Mouse (Mus musculus) midbrain, embryonic 14.5 days (tissue): Measurements from ENCODE around the gene Trit1. TPM values are rescaled to one million over a fixed set of nuclear protein-coding genes. Genes with fewer than 3 reads are reported as not detected.
A peak's percentile ranks its signal among the peaks of the same experiment; 100 is the strongest.

Experiments
- ATAC-seq: fragments of 200-750 bp; cut with Nextera tagmentation; 2 replicates; pipeline ENCODE4 v1.8.0; 2017; ENCODE audit warnings: moderate number of reproducible peaks, moderate library complexity; ENCODE audit not compliant: low FRiP score, low TSS enrichment
- DNase-seq: peaks from one replicate; pipeline ENCODE4 v3.0.0-alpha.2; 2015
- H3K27ac ChIP-seq: fragments of 300-500 bp; sonication (generic); replicated peaks from 2 replicates; pipeline ENCODE4 v1.5.1; 2014; ENCODE audit warnings: mild to moderate bottlenecking, low read depth, low read length, moderate library complexity
- H3K27me3 ChIP-seq: fragments of 300-500 bp; sonication (generic); 2 replicates; pipeline ENCODE4 v1.6.1; 2014; ENCODE audit warnings: low read length, control low read depth, mixed read lengths; ENCODE audit not compliant: control insufficient read depth, insufficient read depth
- H3K36me3 ChIP-seq: fragments of 300-500 bp; sonication (generic); 2 replicates; pipeline ENCODE4 v1.6.1; 2014; ENCODE audit warnings: low read length, control low read depth; ENCODE audit not compliant: control insufficient read depth, insufficient read depth
- H3K4me1 ChIP-seq: fragments of 300-500 bp; sonication (generic); 2 replicates; pipeline ENCODE4 v1.6.1; 2014; ENCODE audit warnings: mild to moderate bottlenecking, antibody characterized with exemption, low read length, control low read depth; ENCODE audit not compliant: control insufficient read depth, insufficient read depth
- H3K4me2 ChIP-seq: fragments of 300-500 bp; sonication (generic); 2 replicates; pipeline ENCODE4 v1.6.1; 2014; ENCODE audit warnings: mild to moderate bottlenecking, low read length, moderate library complexity
- H3K4me3 ChIP-seq: fragments of 300-500 bp; sonication (generic); replicated peaks from 2 replicates; pipeline ENCODE4 v1.5.1; 2014; ENCODE audit warnings: low read depth, low read length
- H3K9ac ChIP-seq: fragments of 300-500 bp; sonication (generic); replicated peaks from 2 replicates; pipeline ENCODE4 v1.6.1; 2014; ENCODE audit warnings: mild to moderate bottlenecking, low read length, moderate library complexity
- H3K9me3 ChIP-seq: fragments of 300-500 bp; sonication (generic); 2 replicates; pipeline ENCODE4 v1.6.1; 2016; ENCODE audit warnings: low read length, control low read depth, mixed read lengths; ENCODE audit not compliant: control insufficient read depth
- WGBS: fragments of 180-500 bp; shearing (Covaris S2); extraction: QIAGEN DNeasy Blood & Tissue Kit; methylation state at CpG from one replicate; pipeline ENCODE4 v1.1.7; 2014; 5-methylcytosine and 5-hydroxymethylcytosine counted together
- polyA plus RNA-seq: library from polyadenylated mRNA; unstranded; fragments of >200 nt; fragmentation: Nextera tagmentation; extraction: Ambion mirVana; gene quantifications from 2 replicates; pipeline ENCODE4 v1.2.1, GENCODE M21; 2014

Gene Trit1
- polyA plus RNA-seq, 1 experiment from 2014 or later = 29.1 TPM

GRCm38 (mm10) chr4:122992276-122992675 lies 24.1 kb upstream of the Trit1 start:
- no peak overlapping the region for H3K4me3 ChIP-seq
- no peak overlapping the region for H3K4me2 ChIP-seq
- WGBS = 79% methylated on average over 3 of the region's 3 CpGs
- no peak for DNase-seq
- no peaks in the 10 kb centered on the region for H3K9me3 ChIP-seq
- no peaks in the 10 kb centered on the region for H3K36me3 ChIP-seq
- H3K9ac ChIP-seq = no peak overlapping the region
- no peak overlapping the region for H3K27ac ChIP-seq
- peaks cover 3% of the 10 kb centered on the region; the same call in 1 of the 2 replicates for H3K4me1 ChIP-seq
- no peak for ATAC-seq
- H3K27me3 ChIP-seq = no peaks in the 10 kb centered on the region

GRCm38 (mm10) chr4:122995404-122996220 lies 20.8 kb upstream of the Trit1 start, which contains the start of gene Mycl:
TSS of gene Mycl (plus strand) at chr4:122995652.
- no peaks in the 10 kb centered on the region for H3K9me3 ChIP-seq
- peak within 1 kb of the TSS; percentile 93 for H3K27ac ChIP-seq
- ATAC-seq (peak; percentile 75), DNase-seq (peak; percentile 97)
- peak within 1 kb of the TSS; percentile 80 for H3K4me3 ChIP-seq
- H3K4me2 ChIP-seq = peak within 1 kb of the TSS; percentile 85
- H3K27me3 ChIP-seq = no peaks in the 10 kb centered on the region
- peaks cover 9% of the 10 kb centered on the region for H3K36me3 ChIP-seq
- peaks cover 17% of the 10 kb centered on the region for H3K4me1 ChIP-seq
- peak within 1 kb of the TSS; percentile 94 for H3K9ac ChIP-seq
- under 1% methylated on average over 62 of the region's 69 CpGs for WGBS

GRCm38 (mm10) chr4:122996221-122996617 lies 20.2 kb upstream of the Trit1 start:
- no peak for DNase-seq
- peaks cover 23% of the 10 kb centered on the region for H3K4me1 ChIP-seq
- WGBS = 0% methylated on average over 32 of the region's 32 CpGs

GRCm38 (mm10) chr4:122996618-122997381 lies 19.6 kb upstream of the Trit1 start:
- peak overlapping the region; percentile 80 for H3K4me3 ChIP-seq
- H3K27ac ChIP-seq = peak overlapping the region; percentile 93
- DNase-seq (peak; percentile 84), ATAC-seq (peak; percentile 16; the same call in 1 of the 2 replicates)
- H3K9me3 ChIP-seq = no peaks in the 10 kb centered on the region
- no peaks in the 10 kb centered on the region for H3K27me3 ChIP-seq
- peaks cover 21% of the 10 kb centered on the region for H3K36me3 ChIP-seq
- H3K9ac ChIP-seq = peak overlapping the region; percentile 94
- H3K4me1 ChIP-seq = peaks cover 29% of the 10 kb centered on the region
- peak overlapping the region; percentile 85 for H3K4me2 ChIP-seq
- WGBS = under 1% methylated on average over 47 of the region's 47 CpGs

More at GRCm38 (mm10) chr4:122996221-122996617, 20.2 kb upstream of the Trit1 start:
- Histone ChIP-seq H3K9me3 (no peaks in the 10 kb centered on the region), H3K36me3 (peaks cover 15% of the 10 kb centered on the region), H3K4me2 (peak overlapping the region; percentile 85), H3K4me3 (peak overlapping the region; percentile 80), H3K27ac (peak overlapping the region; percentile 93), H3K9ac (peak overlapping the region; percentile 94), H3K27me3 (no peaks in the 10 kb centered on the region)
- no peak for ATAC-seq

- H3K4me1 ChIP-seq = peaks cover 31% of the 10 kb centered on the region
- H3K27me3 ChIP-seq = no peaks in the 10 kb centered on the region
These were observed 17.7 kb upstream of the Trit1 start for GRCm38 (mm10) chr4:122998537-122999262.

GRCm38 (mm10) chr4:122999263-122999691 lies 17.1 kb upstream of the Trit1 start:
- Histone ChIP-seq H3K4me2 (peak overlapping the region; percentile 85), H3K4me1 (peaks cover 31% of the 10 kb centered on the region), H3K9ac (peak overlapping the region; percentile 94), H3K4me3 (peak overlapping the region; percentile 80), H3K27ac (peak overlapping the region; percentile 93), H3K36me3 (peaks cover 40% of the 10 kb centered on the region), H3K9me3 (no peaks in the 10 kb centered on the region), H3K27me3 (no peaks in the 10 kb centered on the region)
- DNase-seq (peak; percentile 75), ATAC-seq (peak; percentile 35; the same call in 1 of the 2 replicates)
- 2% methylated on average over 4 of the region's 4 CpGs for WGBS

More at GRCm38 (mm10) chr4:122998537-122999262, 17.7 kb upstream of the Trit1 start:
- peak; percentile 79 for ATAC-seq
- peak; percentile 93 for DNase-seq
- no peaks in the 10 kb centered on the region for H3K9me3 ChIP-seq
- H3K36me3 ChIP-seq = peaks cover 39% of the 10 kb centered on the region
- peak overlapping the region; percentile 93 for H3K27ac ChIP-seq
- peak overlapping the region; percentile 85 for H3K4me2 ChIP-seq
- H3K4me3 ChIP-seq = peak overlapping the region; percentile 80
- 3% methylated on average over 12 of the region's 12 CpGs for WGBS
- peak overlapping the region; percentile 94 for H3K9ac ChIP-seq

- H3K27me3 ChIP-seq = no peaks in the 10 kb centered on the region
- H3K36me3 ChIP-seq = peaks cover 40% of the 10 kb centered on the region
- H3K4me1 ChIP-seq = peaks cover 28% of the 10 kb centered on the region
- peak overlapping the region; percentile 93 for H3K27ac ChIP-seq
- peak overlapping the region; percentile 94 for H3K9ac ChIP-seq
- no peak for DNase-seq
- WGBS = 8% methylated on average over 14 of the region's 14 CpGs
- no peaks in the 10 kb centered on the region for H3K9me3 ChIP-seq
- H3K4me3 ChIP-seq = peak overlapping the region; percentile 80
- peak overlapping the region; percentile 85 for H3K4me2 ChIP-seq
- ATAC-seq = no peak
These were observed 16.3 kb upstream of the Trit1 start for GRCm38 (mm10) chr4:123000130-123000529.
